Mouse (Mus musculus) hindbrain, postnatal 0 days (tissue): ENCODE results near the gene Adamts5. TPM values are rescaled to one million over a fixed set of nuclear protein-coding genes. Genes with fewer than 3 reads are reported as not detected.

ENCODE experiments used
- ATAC-seq: fragments of 200-750 bp; cut with Nextera tagmentation; 2 replicates; pipeline ENCODE4 v1.8.0; 2017; ENCODE audit warnings: mild to moderate bottlenecking, moderate TSS enrichment, moderate library complexity
- DNase-seq: peaks from one replicate; pipeline ENCODE4 v3.0.0-alpha.2; 2015; ENCODE audit warnings: low spot score
- H3K27ac ChIP-seq: fragments of 300-500 bp; sonication (generic); 2 replicates; pipeline ENCODE4 v1.5.1; 2014; ENCODE audit warnings: mild to moderate bottlenecking
- H3K27me3 ChIP-seq: fragments of 300-500 bp; sonication (generic); 2 replicates; pipeline ENCODE4 v1.6.1; 2014; ENCODE audit warnings: low read length, mixed read lengths; ENCODE audit not compliant: insufficient read depth
- H3K36me3 ChIP-seq: fragments of 300-500 bp; sonication (generic); 2 replicates; pipeline ENCODE4 v1.6.1; 2014; ENCODE audit warnings: low read length, mixed read lengths; ENCODE audit not compliant: insufficient read depth
- H3K4me1 ChIP-seq: fragments of 300-500 bp; sonication (generic); 2 replicates; pipeline ENCODE4 v1.6.1; 2014; ENCODE audit warnings: antibody characterized with exemption, low read length, mixed read lengths; ENCODE audit not compliant: insufficient read depth
- H3K4me2 ChIP-seq: fragments of 300-500 bp; sonication (generic); 2 replicates; pipeline ENCODE4 v1.6.1; 2014; ENCODE audit warnings: low read depth, mild to moderate bottlenecking, low read length, moderate library complexity, mixed read lengths
- H3K4me3 ChIP-seq: fragments of 300-500 bp; sonication (generic); 2 replicates; pipeline ENCODE4 v1.5.1; 2014; ENCODE audit warnings: low read length
- H3K9ac ChIP-seq: fragments of 300-500 bp; sonication (generic); replicated peaks from 2 replicates; pipeline ENCODE4 v1.6.1; 2014; ENCODE audit warnings: mild to moderate bottlenecking, low read length, moderate library complexity, mixed read lengths
- H3K9me3 ChIP-seq: fragments of 300-500 bp; sonication (generic); 2 replicates; pipeline ENCODE4 v1.6.1; 2016; ENCODE audit warnings: low read length, mixed read lengths
- CTCF ChIP-seq: IDR thresholded peaks from 2 replicates; pipeline ENCODE4 v1.5.1; 2016; ENCODE audit warnings: antibody characterized with exemption, control low read depth, low read depth
- WGBS: fragments of 180-500 bp; shearing (Covaris S2); extraction: QIAGEN DNeasy Blood & Tissue Kit; methylation state at CpG from one replicate; pipeline ENCODE4 v1.1.7; 2014; 5-methylcytosine and 5-hydroxymethylcytosine counted together
- polyA plus RNA-seq: library from polyadenylated mRNA; unstranded; fragments of >200 nt; fragmentation: Nextera tagmentation; extraction: Ambion mirVana; gene quantifications from 2 replicates; pipeline ENCODE4 v1.2.1, GENCODE M21; 2015
- total RNA-seq: library from RNA; depleted of rRNA; stranded (reverse); fragments of >200 nt; gene quantifications from 2 replicates; pipeline ENCODE4 v1.2.3, GENCODE M21; 2014

Adamts5 gene
- total and polyA plus RNA-seq, 2 experiments from 2014 or later, result 3.4 to 4.1 TPM

- Histone ChIP-seq H3K9ac (no peak overlapping the region), H3K27me3 (no peaks in the 10 kb centered on the region), H3K4me2 (0 out of 2 replicates have a peak overlapping the region, but pooled peaks have one; percentile 7), H3K4me1 (no peaks in the 10 kb centered on the region), H3K9me3 (no peaks in the 10 kb centered on the region), H3K27ac (no peak overlapping the region), H3K36me3 (no peaks in the 10 kb centered on the region), H3K4me3 (no peak overlapping the region)
- DNase-seq (peak; percentile 74), ATAC-seq (peak; percentile 92)
- TF ChIP-seq CTCF, result no peak
- WGBS, result 42% methylated on average over 13 of the region's 13 CpGs
Observed at GRCm38 (mm10) chr16:85887289-85888051, 14.2 kb downstream of the Adamts5 start.

- Histone ChIP-seq H3K4me1 (no peaks in the 10 kb centered on the region), H3K4me3 (no peak overlapping the region), H3K27ac (no peak overlapping the region), H3K36me3 (no peaks in the 10 kb centered on the region), H3K4me2 (no peak overlapping the region), H3K9me3 (no peaks in the 10 kb centered on the region), H3K27me3 (no peaks in the 10 kb centered on the region), H3K9ac (no peak overlapping the region)
- TF ChIP-seq CTCF, result no peak
- ATAC-seq (no peak), DNase-seq (no peak)
- WGBS, result 84% methylated on average over 7 of the region's 7 CpGs
Observed at GRCm38 (mm10) chr16:85879075-85879474, 22.6 kb downstream of the Adamts5 start.

DNA sequence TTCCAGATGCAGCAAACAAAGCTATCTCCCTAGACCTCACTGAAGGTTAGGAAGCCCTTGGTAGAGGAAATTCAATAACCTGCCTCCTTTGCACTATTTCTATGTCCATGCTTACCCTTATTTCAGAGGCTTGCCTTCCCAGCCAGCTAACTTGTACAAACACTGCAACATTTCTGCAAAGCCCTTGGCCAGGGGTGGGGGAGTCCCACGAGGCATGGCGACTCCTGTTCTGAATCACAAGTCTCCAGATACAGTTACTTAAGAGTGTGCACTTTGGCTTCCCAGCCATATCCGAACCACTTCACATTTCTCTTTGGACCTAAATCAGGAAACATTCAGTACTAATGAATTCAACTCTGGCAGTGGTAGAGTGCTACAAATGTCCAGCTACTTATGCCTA lies 27.5 kb downstream of the Adamts5 start:
- Histone ChIP-seq H3K27ac (no peak overlapping the region), H3K4me3 (no peak overlapping the region), H3K9ac (no peak overlapping the region), H3K27me3 (no peaks in the 10 kb centered on the region), H3K4me1 (no peaks in the 10 kb centered on the region), H3K9me3 (no peaks in the 10 kb centered on the region), H3K36me3 (no peaks in the 10 kb centered on the region), H3K4me2 (no peak overlapping the region)
- WGBS, result 100% methylated on average over 3 of the region's 3 CpGs
- DNase-seq (no peak), ATAC-seq (no peak)
- TF ChIP-seq CTCF, result no peak

DNA sequence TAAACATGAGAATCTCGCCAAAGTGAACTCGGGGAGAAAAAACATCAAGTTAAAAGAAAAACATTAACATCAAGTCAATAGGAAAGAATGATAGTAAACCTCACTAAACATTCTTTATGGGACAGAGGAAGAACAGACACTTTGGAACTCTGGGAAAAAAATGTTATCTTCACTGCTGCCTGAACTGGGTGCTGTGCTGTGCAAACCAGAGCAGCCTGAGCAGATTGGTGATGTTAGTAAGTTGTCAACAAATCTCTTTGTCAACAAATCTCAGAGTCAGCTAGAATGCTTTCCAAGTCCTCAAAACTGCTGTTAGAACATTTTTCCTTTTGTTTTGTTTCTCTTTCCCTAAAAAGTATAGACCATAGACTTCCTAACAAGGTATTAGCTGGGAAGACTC lies 29.7 kb downstream of the Adamts5 start:
- TF ChIP-seq CTCF, result no peak
- Histone ChIP-seq H3K4me3 (no peak overlapping the region), H3K27ac (no peak overlapping the region), H3K4me1 (no peaks in the 10 kb centered on the region), H3K9me3 (no peaks in the 10 kb centered on the region), H3K9ac (no peak overlapping the region), H3K27me3 (no peaks in the 10 kb centered on the region), H3K4me2 (no peak overlapping the region), H3K36me3 (no peaks in the 10 kb centered on the region)
- 82% methylated on average over 2 of the region's 2 CpGs for WGBS
- no peak for ATAC-seq
- no peak for DNase-seq

DNA sequence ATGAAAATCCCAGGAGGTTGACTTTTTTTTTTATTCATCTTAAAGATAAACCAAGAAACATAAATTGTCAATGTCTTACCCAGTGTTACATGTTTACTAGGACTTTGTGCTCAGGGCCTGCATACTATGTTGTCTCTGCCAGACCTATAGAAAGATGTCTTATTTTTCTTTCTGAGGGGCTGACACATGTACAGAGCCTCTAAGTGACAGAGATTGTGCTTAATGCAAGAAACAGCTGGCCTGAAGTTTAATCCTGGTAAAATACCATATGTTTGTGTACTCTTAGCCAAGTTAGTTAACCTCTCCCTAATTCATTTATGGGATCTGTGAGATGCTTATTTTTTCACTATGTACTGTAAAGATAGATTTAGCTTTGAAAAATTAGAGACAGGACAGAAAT lies 30.4 kb downstream of the Adamts5 start:
- H3K4me1 ChIP-seq, result no peaks in the 10 kb centered on the region
- DNase-seq (no peak), ATAC-seq (no peak)
- no peaks in the 10 kb centered on the region for H3K36me3 ChIP-seq
- H3K27me3 ChIP-seq, result no peaks in the 10 kb centered on the region
- no peak overlapping the region for H3K27ac ChIP-seq
- no peak overlapping the region for H3K4me3 ChIP-seq
- no peaks in the 10 kb centered on the region for H3K9me3 ChIP-seq
- no peak overlapping the region for H3K4me2 ChIP-seq
- TF ChIP-seq CTCF, result no peak
- H3K9ac ChIP-seq, result no peak overlapping the region

- H3K4me1 ChIP-seq, result no peaks in the 10 kb centered on the region
- ATAC-seq, result no peak
- no peak for DNase-seq
- TF ChIP-seq CTCF, result no peak
- no peak overlapping the region for H3K9ac ChIP-seq
- no peak overlapping the region for H3K4me2 ChIP-seq
- 97% methylated on average over 4 of the region's 4 CpGs for WGBS
- no peaks in the 10 kb centered on the region for H3K9me3 ChIP-seq
- no peaks in the 10 kb centered on the region for H3K36me3 ChIP-seq
- H3K27ac ChIP-seq, result no peak overlapping the region
- H3K27me3 ChIP-seq, result no peaks in the 10 kb centered on the region
- no peak overlapping the region for H3K4me3 ChIP-seq
Observed at GRCm38 (mm10) chr16:85864691-85865389, 36.8 kb downstream of the Adamts5 start.

DNA sequence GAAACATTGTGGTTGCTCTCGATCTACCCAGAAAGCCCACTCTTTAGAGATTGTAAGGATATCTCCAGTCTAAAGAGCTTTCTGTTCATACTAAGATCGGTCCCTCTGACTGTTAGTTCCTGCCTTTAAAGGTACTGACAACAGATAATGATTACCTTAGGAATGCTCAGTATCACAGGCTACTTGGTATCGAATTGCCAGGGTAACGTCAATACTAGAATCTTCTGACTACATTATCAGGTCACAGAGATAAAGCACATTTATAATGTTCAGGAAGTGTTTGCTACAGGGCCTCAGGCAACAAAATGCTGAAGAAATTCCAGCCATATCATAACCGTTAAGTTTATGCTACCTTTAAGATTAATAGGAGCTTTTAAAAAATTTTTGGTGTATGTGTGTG lies 47.1 kb downstream of the Adamts5 start:
- no peak overlapping the region for H3K9ac ChIP-seq
- no peak for ATAC-seq
- TF ChIP-seq CTCF, result no peak

More for the DNA sequence above, 47.1 kb downstream of the Adamts5 start:
- DNase-seq, result no peak
- no peaks in the 10 kb centered on the region for H3K36me3 ChIP-seq
- H3K4me1 ChIP-seq, result no peaks in the 10 kb centered on the region
- no peak overlapping the region for H3K4me2 ChIP-seq
- WGBS, result 94% methylated on average over 5 of the region's 5 CpGs
- no peak overlapping the region for H3K27ac ChIP-seq
- H3K9me3 ChIP-seq, result no peaks in the 10 kb centered on the region
- H3K4me3 ChIP-seq, result no peak overlapping the region
- no peaks in the 10 kb centered on the region for H3K27me3 ChIP-seq
